Mouse (Mus musculus) small intestine, adult 2 months (tissue): ENCODE measurements around the gene Med12l. TPM values are rescaled to one million over a fixed set of nuclear protein-coding genes. Genes with fewer than 3 reads are reported as not detected.
A peak's percentile ranks its signal among the peaks of the same experiment; 100 is the strongest.

Source experiments
- H3K27ac ChIP-seq: fragments of 200-500 bp; 2 replicates; pipeline ENCODE4 v1.5.1; 2012; ENCODE audit warnings: low read depth, low read length, control low read depth, inconsistent platforms; ENCODE audit not compliant: insufficient read depth
- H3K27me3 ChIP-seq: fragments of 200-500 bp; 2 replicates; pipeline ENCODE4 v1.6.1; 2012; ENCODE audit warnings: mild to moderate bottlenecking, moderate library complexity, low read length, inconsistent platforms; ENCODE audit not compliant: control insufficient read depth, insufficient read depth
- H3K36me3 ChIP-seq: fragments of 200-500 bp; 2 replicates; pipeline ENCODE4 v1.6.1; 2012; ENCODE audit warnings: mild to moderate bottlenecking, low read length, control low read depth, inconsistent platforms; ENCODE audit not compliant: control insufficient read depth, insufficient read depth
- H3K4me1 ChIP-seq: fragments of 200-500 bp; 2 replicates; pipeline ENCODE4 v1.6.1; 2012; ENCODE audit warnings: low read length, inconsistent platforms, mixed read lengths; ENCODE audit not compliant: control insufficient read depth, insufficient read depth, insufficient read length
- H3K4me3 ChIP-seq: fragments of 200-500 bp; 2 replicates; pipeline ENCODE4 v1.5.1; 2012; ENCODE audit warnings: low read depth, mild to moderate bottlenecking, control low read depth, inconsistent platforms, low read length, moderate library complexity
- CTCF ChIP-seq: fragments of 200-500 bp; IDR thresholded peaks from 2 replicates; pipeline ENCODE4 v1.5.1; 2012; ENCODE audit warnings: low read depth, mild to moderate bottlenecking, control low read depth, inconsistent platforms, low read length, moderate library complexity, mixed read lengths; ENCODE audit not compliant: insufficient replicate concordance, insufficient read length; ENCODE audit errors: extremely low read depth
- POLR2A ChIP-seq: fragments of 200-500 bp; IDR thresholded peaks from 2 replicates; pipeline ENCODE4 v1.6.1; 2012; ENCODE audit warnings: low read depth, mild to moderate bottlenecking, control low read depth, inconsistent platforms, low read length, moderate library complexity
- WGBS: fragments of 180-500 bp; shearing (Covaris S2); methylation state at CpG from one replicate; pipeline ENCODE4 v1.1.7; 2018; 5-methylcytosine and 5-hydroxymethylcytosine counted together
- polyA plus RNA-seq: library from polyadenylated mRNA; depleted of rRNA; stranded (reverse); fragments of >200 nt; gene quantifications from 2 replicates; pipeline ENCODE4 v1.2.3, GENCODE M21; 2012

The Med12l gene
- polyA plus RNA-seq, 1 experiment: 0.43 TPM

DNA sequence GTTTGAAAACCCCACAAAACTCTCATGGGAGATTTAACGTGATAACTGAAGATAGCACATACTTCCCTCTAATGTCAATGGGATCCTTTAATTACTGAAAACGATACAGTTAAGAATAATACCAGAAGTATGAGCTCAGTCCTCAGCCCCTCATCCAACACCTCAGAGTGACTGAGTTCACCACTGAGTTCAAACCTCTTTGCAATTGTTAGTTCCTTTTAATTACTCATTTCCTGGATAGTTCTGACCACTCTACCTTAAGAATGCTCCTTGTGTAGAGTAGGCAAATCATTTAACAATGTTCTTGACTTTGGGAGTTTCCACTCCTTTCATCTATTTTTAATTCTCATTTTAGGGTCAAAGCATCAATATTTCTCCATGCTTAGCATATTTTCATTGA lies 213.7 kb downstream of the Med12l start:
- Histone ChIP-seq H3K36me3 (no peaks in the 10 kb centered on the region), H3K27ac (no peak overlapping the region), H3K4me3 (no peak overlapping the region), H3K4me1 (no peaks in the 10 kb centered on the region), H3K27me3 (no peaks in the 10 kb centered on the region)
- WGBS: 72% methylated on average over 2 of the region's 2 CpGs
- TF ChIP-seq CTCF: no peak

DNA sequence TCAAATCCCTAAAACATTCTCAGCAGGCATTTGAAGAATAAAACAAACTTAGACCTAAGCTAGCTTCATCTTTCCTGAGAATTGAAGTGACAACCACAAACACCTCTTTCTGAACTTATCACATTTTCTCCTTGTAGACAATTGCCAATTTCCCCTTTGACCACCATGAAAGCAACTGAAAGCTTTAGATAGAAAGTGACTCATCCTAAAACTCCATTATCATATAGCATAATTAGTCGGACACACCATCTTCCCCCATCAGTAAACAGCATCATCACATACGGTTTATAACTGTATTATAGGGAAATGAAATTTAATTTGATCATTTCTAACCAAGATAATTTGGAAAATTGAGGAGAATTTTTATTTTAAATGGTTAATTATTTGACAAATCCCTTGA lies 216.7 kb downstream of the Med12l start:
- Histone ChIP-seq H3K27ac (no peak overlapping the region), H3K4me1 (no peaks in the 10 kb centered on the region)
- WGBS: 84% methylated on average over 2 of the region's 2 CpGs

DNA sequence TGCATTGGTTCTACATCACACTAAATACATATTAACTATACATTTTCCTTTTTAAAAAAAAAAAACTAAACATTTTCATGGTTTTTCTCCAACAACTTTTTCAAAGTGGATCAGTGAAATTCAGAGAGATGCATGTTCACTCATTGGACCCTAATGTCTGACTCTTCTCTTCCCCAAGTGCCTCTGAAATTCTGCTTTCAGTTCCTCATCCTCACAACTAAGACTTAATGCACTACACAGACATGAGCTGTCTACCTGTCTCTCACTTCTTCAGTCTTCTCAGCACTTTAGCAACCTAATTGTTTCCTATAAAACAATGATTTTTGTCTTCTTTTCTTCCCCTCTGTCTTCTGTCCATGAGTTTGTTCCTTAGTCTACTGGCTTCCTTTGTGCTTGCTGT lies 219.8 kb downstream of the Med12l start:
- Histone ChIP-seq H3K27ac (no peak overlapping the region), H3K27me3 (no peaks in the 10 kb centered on the region), H3K36me3 (no peaks in the 10 kb centered on the region), H3K4me3 (no peak overlapping the region), H3K4me1 (peaks cover 4% of the 10 kb centered on the region; the same call in 1 of the 2 replicates)
- TF ChIP-seq CTCF (no peak), POLR2A (no peak)

More for the DNA sequence above, 216.7 kb downstream of the Med12l start:
- Histone ChIP-seq H3K36me3 (no peaks in the 10 kb centered on the region), H3K27me3 (no peaks in the 10 kb centered on the region), H3K4me3 (no peak overlapping the region)
- TF ChIP-seq CTCF (no peak), POLR2A (no peak)

DNA sequence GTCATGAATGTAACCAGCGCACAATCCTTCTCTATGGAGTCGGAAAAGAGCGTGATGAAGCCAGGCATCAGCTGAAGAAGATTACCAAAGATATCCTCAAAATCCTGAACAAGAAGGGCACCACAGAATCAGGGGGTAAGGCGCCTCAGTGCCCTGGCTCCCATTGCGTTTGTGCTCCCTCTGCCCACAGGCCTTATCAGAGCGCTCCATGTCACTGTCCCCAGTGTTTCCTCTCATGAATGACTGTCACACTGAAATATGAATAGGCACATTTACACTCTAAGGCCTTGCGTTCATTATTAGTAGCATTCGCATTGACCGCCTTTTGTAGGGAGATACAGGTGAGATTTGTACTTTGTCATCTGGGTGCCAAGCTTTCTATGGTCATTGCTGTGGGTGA lies 222.1 kb downstream of the Med12l start:
- no peak overlapping the region for H3K27ac ChIP-seq
- TF ChIP-seq CTCF (no peak), POLR2A (no peak)
- H3K4me3 ChIP-seq: no peak overlapping the region
- WGBS: 95% methylated on average over 9 of the region's 9 CpGs
- peaks cover 4% of the 10 kb centered on the region; the same call in 1 of the 2 replicates for H3K4me1 ChIP-seq
- no peaks in the 10 kb centered on the region for H3K27me3 ChIP-seq
- no peaks in the 10 kb centered on the region for H3K36me3 ChIP-seq

DNA sequence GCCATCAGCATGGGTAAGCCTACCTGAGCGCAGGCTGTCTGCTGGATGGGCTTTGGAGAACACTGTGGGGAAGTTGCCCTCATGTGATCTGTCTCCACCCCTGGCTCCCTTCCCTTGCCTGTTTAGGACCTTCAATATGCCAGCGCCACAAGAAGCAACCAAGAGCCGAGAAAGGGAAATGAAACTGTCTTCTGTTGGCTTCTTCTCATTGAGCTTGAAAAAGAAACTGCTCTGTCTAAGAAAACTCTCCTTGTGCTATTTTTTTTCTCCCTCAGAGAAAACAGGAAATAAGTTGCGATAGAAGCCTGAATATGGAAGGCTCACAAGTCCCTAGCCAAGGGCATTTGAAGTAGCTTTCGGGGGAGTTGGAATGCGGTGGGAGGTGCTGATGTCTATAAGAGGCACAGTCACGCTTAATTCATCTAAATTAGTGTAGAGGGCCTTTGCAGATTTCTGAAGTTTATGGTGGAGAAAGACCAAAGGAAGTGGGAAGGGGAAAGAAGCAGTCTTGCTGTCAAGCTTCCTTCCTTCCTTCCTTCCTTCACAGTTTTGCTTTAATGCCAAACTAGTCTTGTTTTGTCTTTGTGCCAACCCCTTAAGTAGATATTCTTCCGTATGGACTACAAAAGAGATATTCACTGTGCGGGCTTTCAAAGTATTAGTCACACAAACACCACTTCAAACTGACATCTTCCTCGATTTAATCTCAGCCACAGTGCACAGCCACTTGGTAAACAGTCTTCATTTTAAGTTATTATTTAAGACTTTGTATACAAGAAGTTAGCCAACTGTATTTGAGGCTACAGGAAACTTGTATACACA lies 223.3 kb downstream of the Med12l start:
- TF ChIP-seq CTCF (no peak), POLR2A (no peak)
- 58% methylated on average over 10 of the region's 10 CpGs for WGBS
- H3K27ac ChIP-seq: peak overlapping the region; percentile 80
- H3K4me1 ChIP-seq: peaks cover 4% of the 10 kb centered on the region; the same call in 1 of the 2 replicates
- no peaks in the 10 kb centered on the region for H3K36me3 ChIP-seq
- H3K27me3 ChIP-seq: no peaks in the 10 kb centered on the region
- H3K4me3 ChIP-seq: no peak overlapping the region

DNA sequence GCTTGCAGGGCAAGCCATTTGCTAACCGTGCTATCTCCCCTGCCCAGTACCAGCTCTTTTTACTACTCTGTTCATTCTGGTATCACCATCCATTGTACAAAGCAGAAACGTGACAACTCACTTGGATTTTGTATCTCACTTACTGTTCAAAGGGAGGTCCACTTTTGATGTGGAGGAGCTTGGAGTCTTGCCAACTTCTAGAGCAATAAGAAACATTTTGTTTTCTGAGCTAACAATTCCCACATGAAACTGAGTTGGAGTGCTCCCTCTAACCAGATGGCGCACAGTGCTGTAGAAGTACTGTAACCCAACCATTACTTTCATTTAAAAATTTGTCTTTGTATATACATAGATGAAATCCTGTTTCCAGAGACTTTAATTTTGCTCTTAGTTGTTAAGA lies 225.3 kb downstream of the Med12l start:
- Histone ChIP-seq H3K27ac (no peak overlapping the region), H3K36me3 (no peaks in the 10 kb centered on the region), H3K27me3 (no peaks in the 10 kb centered on the region), H3K4me1 (peaks cover 4% of the 10 kb centered on the region; the same call in 1 of the 2 replicates), H3K4me3 (no peak overlapping the region)
- 60% methylated on average over 3 of the region's 3 CpGs for WGBS
- TF ChIP-seq POLR2A (no peak), CTCF (no peak)

DNA sequence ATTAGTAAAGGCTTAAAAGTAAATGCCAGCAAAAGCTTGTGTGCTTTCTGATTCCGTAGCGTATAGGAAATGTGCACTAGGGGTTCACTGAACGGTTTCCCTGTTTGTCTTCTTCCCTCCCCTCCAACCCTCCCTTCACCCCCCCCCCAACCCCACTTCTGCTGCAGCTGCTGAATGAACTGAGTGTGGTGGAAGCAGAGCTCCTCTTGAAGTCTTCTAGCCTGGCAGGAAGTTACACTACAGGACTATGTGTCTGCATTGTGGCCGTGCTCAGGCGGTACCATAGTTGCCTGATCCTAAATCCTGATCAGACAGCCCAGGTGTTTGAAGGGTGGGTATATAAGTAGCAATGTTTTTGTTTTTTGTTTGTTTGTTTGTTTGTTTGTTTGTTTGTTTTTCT lies 229.3 kb downstream of the Med12l start:
- H3K27me3 ChIP-seq: no peaks in the 10 kb centered on the region
- no peak overlapping the region for H3K27ac ChIP-seq
- H3K4me1 ChIP-seq: no peaks in the 10 kb centered on the region
- WGBS: 80% methylated on average over 5 of the region's 5 CpGs
- H3K4me3 ChIP-seq: no peak overlapping the region
- H3K36me3 ChIP-seq: no peaks in the 10 kb centered on the region
- TF ChIP-seq POLR2A (no peak), CTCF (no peak)
